In the genomic region with DNA sequence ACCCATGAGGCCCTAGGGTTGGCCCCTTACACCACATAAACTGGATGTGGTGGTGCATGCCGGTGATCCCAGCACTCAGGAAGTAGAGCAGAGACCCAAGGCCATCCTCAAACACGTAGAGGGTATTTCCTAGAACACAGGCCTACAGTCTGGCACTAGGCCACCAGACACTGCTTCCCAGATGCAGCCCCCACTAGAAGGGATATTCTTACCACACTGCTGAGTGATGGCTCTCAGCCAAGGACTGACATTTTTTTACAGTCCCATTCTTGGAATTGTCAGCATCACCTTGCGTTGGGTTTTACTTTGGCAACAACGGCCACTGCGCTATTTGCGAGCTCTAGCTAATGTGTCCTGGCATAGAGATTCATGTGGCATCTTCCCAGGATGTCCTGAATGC, we compare ENCODE assay signal across 21 mouse cellular contexts. TPM values are rescaled to one million over a fixed set of nuclear protein-coding genes. Genes with fewer than 3 reads are reported as not detected.
DNase-seq lines count a peak whose midpoint lies in the region; ATAC-seq lines count a peak whose summit lies in the region.
"Had no signal": no experiment of that assay in that cellular context is flagged by ENCODE, and none has a peak within 500 bp of the region (broad histone marks: within the 10 kb centered on the region; RNA-seq: fewer than 3 reads in every experiment).

No protein-coding gene starts in this region.

- H3K4me3 ChIP-seq in forebrain, embryonic 14.5 days (ENCODE audit: low read depth, low read length), result no peak overlapping the region
- no peak overlapping the region for H3K4me3 ChIP-seq in forebrain, embryonic 13.5 days
- H3K4me3 ChIP-seq in hindbrain, embryonic 15.5 days, result no peak overlapping the region
- no peak overlapping the region for H3K4me3 ChIP-seq in hindbrain, embryonic 11.5 days (ENCODE audit: low read depth, low read length)
- H3K4me3 ChIP-seq in lung, embryonic 16.5 days (ENCODE audit: low read length), result no peak overlapping the region
- H3K4me3 ChIP-seq in neural tube, embryonic 14.5 days (ENCODE audit: low read depth, low read length), result no peak overlapping the region
- H3K4me3 ChIP-seq: embryonic facial prominence, embryonic 12.5 days; heart, embryonic 12.5 days; megakaryocyte, embryonic 14.5 days had no signal

- WGBS in forebrain, embryonic 14.5 days, result 63% methylated on average over 6 of the region's 6 CpGs
- WGBS in forebrain, embryonic 13.5 days, result 68% methylated on average over 6 of the region's 6 CpGs
- WGBS in hindbrain, embryonic 15.5 days, result 60% methylated on average over 6 of the region's 6 CpGs
- 94% methylated on average over 6 of the region's 6 CpGs for WGBS in hindbrain, embryonic 11.5 days
- WGBS in lung, embryonic 16.5 days, result 51% methylated on average over 6 of the region's 6 CpGs
- WGBS in neural tube, embryonic 14.5 days, result 63% methylated on average over 6 of the region's 6 CpGs

- H3K9me3 ChIP-seq in forebrain, embryonic 14.5 days (replicated peaks; ENCODE audit: control insufficient read depth, low read length), result no peaks in the 10 kb centered on the region
- no peaks in the 10 kb centered on the region for H3K9me3 ChIP-seq in forebrain, embryonic 13.5 days (replicated peaks)
- no peaks in the 10 kb centered on the region for H3K9me3 ChIP-seq in hindbrain, embryonic 15.5 days
- H3K9me3 ChIP-seq in hindbrain, embryonic 11.5 days (ENCODE audit: control insufficient read depth, low read length), result no peaks in the 10 kb centered on the region
- no peaks in the 10 kb centered on the region for H3K9me3 ChIP-seq in lung, embryonic 16.5 days (ENCODE audit: control insufficient read depth, low read length)
- no peaks in the 10 kb centered on the region for H3K9me3 ChIP-seq in neural tube, embryonic 14.5 days (ENCODE audit: control insufficient read depth, low read length)
- H3K9me3 ChIP-seq: embryonic facial prominence, embryonic 12.5 days; heart, embryonic 12.5 days had no signal

- ATAC-seq in forebrain, embryonic 14.5 days, result peak; percentile 32; the same call in 1 of the 2 replicates
- no peak for ATAC-seq in forebrain, embryonic 13.5 days
- peak; percentile 30; the same call in 1 of the 2 replicates for ATAC-seq in hindbrain, embryonic 15.5 days (ENCODE audit: low FRiP score, low read depth)
- ATAC-seq in hindbrain, embryonic 11.5 days (ENCODE audit: low FRiP score), result no peak
- ATAC-seq in lung, embryonic 16.5 days (ENCODE audit: low read depth), result peak; percentile 52
- peak; percentile 41; the same call in 1 of the 2 replicates for ATAC-seq in neural tube, embryonic 14.5 days (ENCODE audit: low read depth)

- no peaks in the 10 kb centered on the region for H3K36me3 ChIP-seq in forebrain, embryonic 14.5 days (ENCODE audit: control insufficient read depth, insufficient read depth, low read length)
- no peaks in the 10 kb centered on the region for H3K36me3 ChIP-seq in forebrain, embryonic 13.5 days (ENCODE audit: poor library complexity, severe bottlenecking)
- no peaks in the 10 kb centered on the region for H3K36me3 ChIP-seq in hindbrain, embryonic 15.5 days
- no peaks in the 10 kb centered on the region for H3K36me3 ChIP-seq in hindbrain, embryonic 11.5 days (ENCODE audit: control insufficient read depth, insufficient read depth, low read length)
- H3K36me3 ChIP-seq in lung, embryonic 16.5 days (ENCODE audit: control insufficient read depth, insufficient read depth, low read length), result no peaks in the 10 kb centered on the region
- H3K36me3 ChIP-seq in neural tube, embryonic 14.5 days (ENCODE audit: control insufficient read depth, insufficient read depth, low read length), result no peaks in the 10 kb centered on the region
- H3K36me3 ChIP-seq: embryonic facial prominence, embryonic 12.5 days; heart, embryonic 12.5 days had no signal

- H3K4me1 ChIP-seq in forebrain, embryonic 14.5 days (ENCODE audit: control insufficient read depth, insufficient read depth, low read length), result no peaks in the 10 kb centered on the region
- peaks cover 17% of the 10 kb centered on the region for H3K4me1 ChIP-seq in forebrain, embryonic 13.5 days
- H3K4me1 ChIP-seq in hindbrain, embryonic 15.5 days (replicated peaks), result peaks cover 11% of the 10 kb centered on the region
- H3K4me1 ChIP-seq in hindbrain, embryonic 11.5 days (replicated peaks; ENCODE audit: control insufficient read depth, insufficient read depth, low read length), result no peaks in the 10 kb centered on the region
- no peaks in the 10 kb centered on the region; the same call in 1 of the 2 replicates for H3K4me1 ChIP-seq in lung, embryonic 16.5 days (replicated peaks; ENCODE audit: control insufficient read depth, insufficient read depth, low read length)
- no peaks in the 10 kb centered on the region; the same call in 1 of the 2 replicates for H3K4me1 ChIP-seq in neural tube, embryonic 14.5 days (ENCODE audit: control insufficient read depth, insufficient read depth, low read length)
- H3K4me1 ChIP-seq: embryonic facial prominence, embryonic 12.5 days; megakaryocyte, embryonic 14.5 days had no signal

- no peak overlapping the region for H3K4me2 ChIP-seq in forebrain, embryonic 14.5 days (ENCODE audit: low read length)
- no peak overlapping the region for H3K4me2 ChIP-seq in forebrain, embryonic 13.5 days
- H3K4me2 ChIP-seq in hindbrain, embryonic 15.5 days, result no peak overlapping the region
- H3K4me2 ChIP-seq in hindbrain, embryonic 11.5 days (replicated peaks; ENCODE audit: low read depth, low read length), result no peak overlapping the region
- no peak overlapping the region for H3K4me2 ChIP-seq in lung, embryonic 16.5 days (ENCODE audit: low read depth, low read length)
- no peak overlapping the region for H3K4me2 ChIP-seq in neural tube, embryonic 14.5 days (ENCODE audit: low read depth, low read length)
- H3K4me2 ChIP-seq: embryonic facial prominence, embryonic 12.5 days; heart, embryonic 12.5 days; liver, embryonic 11.5 days had no signal

- no peak overlapping the region for H3K9ac ChIP-seq in forebrain, embryonic 14.5 days (ENCODE audit: low read length)
- H3K9ac ChIP-seq in forebrain, embryonic 13.5 days, result no peak overlapping the region
- H3K9ac ChIP-seq in hindbrain, embryonic 15.5 days, result no peak overlapping the region
- H3K9ac ChIP-seq in hindbrain, embryonic 11.5 days (ENCODE audit: low read depth, low read length), result no peak overlapping the region
- H3K9ac ChIP-seq in lung, embryonic 16.5 days (ENCODE audit: low read length), result no peak overlapping the region
- no peak overlapping the region for H3K9ac ChIP-seq in neural tube, embryonic 14.5 days (replicated peaks; ENCODE audit: low read depth, low read length)
- H3K9ac ChIP-seq: embryonic facial prominence, embryonic 12.5 days; heart, embryonic 12.5 days had no signal

- DNase-seq in forebrain, embryonic 14.5 days (ENCODE audit: low spot score), result peak; percentile 31
- no peak for DNase-seq in hindbrain, embryonic 11.5 days (ENCODE audit: low spot score)
- no peak for DNase-seq in lung, postnatal 25 days (ENCODE audit: low spot score)
- DNase-seq: adrenal gland, adult 2 months; cerebellum, adult 11 months; gastrocnemius, postnatal 14 days; kidney, adult 9 months; kidney, postnatal 36 days; lung, adult 2 months; thymus, postnatal 4 days had no signal

- H3K27ac ChIP-seq in forebrain, embryonic 14.5 days (ENCODE audit: low read depth, low read length), result no peak overlapping the region
- H3K27ac ChIP-seq in forebrain, embryonic 13.5 days, result no peak overlapping the region
- no peak overlapping the region for H3K27ac ChIP-seq in hindbrain, embryonic 15.5 days (replicated peaks)
- H3K27ac ChIP-seq in hindbrain, embryonic 11.5 days (ENCODE audit: low read depth, low read length), result no peak overlapping the region
- no peak overlapping the region for H3K27ac ChIP-seq in lung, embryonic 16.5 days (ENCODE audit: low read length)
- 0 out of 2 replicates have a peak overlapping the region, but pooled peaks have one; percentile 28 for H3K27ac ChIP-seq in neural tube, embryonic 14.5 days (ENCODE audit: low read depth, low read length)
- H3K27ac ChIP-seq: embryonic facial prominence, embryonic 12.5 days had no signal

- H3K27me3 ChIP-seq in forebrain, embryonic 14.5 days (replicated peaks; ENCODE audit: control insufficient read depth, insufficient read depth, low read length), result no peaks in the 10 kb centered on the region
- H3K27me3 ChIP-seq in forebrain, embryonic 13.5 days, result no peaks in the 10 kb centered on the region
- no peaks in the 10 kb centered on the region for H3K27me3 ChIP-seq in hindbrain, embryonic 15.5 days
- H3K27me3 ChIP-seq in hindbrain, embryonic 11.5 days (ENCODE audit: control insufficient read depth, insufficient read depth, low read length), result no peaks in the 10 kb centered on the region
- H3K27me3 ChIP-seq in lung, embryonic 16.5 days (ENCODE audit: control insufficient read depth, insufficient read depth, low read depth, low read length), result no peaks in the 10 kb centered on the region
- no peaks in the 10 kb centered on the region for H3K27me3 ChIP-seq in neural tube, embryonic 14.5 days (ENCODE audit: control insufficient read depth, insufficient read depth, low read length)
- H3K27me3 ChIP-seq: embryonic facial prominence, embryonic 12.5 days had no signal

RNA-seq across cellular contexts. Expression of a gene that starts 18.9 kb away (rescaled TPM):
- not detected in 2 replicates for polyA plus RNA-seq in forebrain, embryonic 14.5 days (2014; fragmentation: Nextera tagmentation; extraction: Ambion mirVana)
- not detected in 2 replicates for polyA plus RNA-seq in forebrain, embryonic 13.5 days (2015; fragmentation: Nextera tagmentation; extraction: Ambion mirVana)
- 0.25 TPM in 1 of 2 replicates, not detected in the other for polyA plus RNA-seq in hindbrain, embryonic 15.5 days (2015; fragmentation: Nextera tagmentation; extraction: Ambion mirVana)
- polyA plus RNA-seq in hindbrain, embryonic 11.5 days (2014; fragmentation: Nextera tagmentation; extraction: Ambion mirVana), result not detected in 2 replicates
- not detected in 2 replicates for polyA plus RNA-seq in lung, embryonic 16.5 days (2015; fragmentation: Nextera tagmentation; extraction: Ambion mirVana)
- polyA plus RNA-seq in neural tube, embryonic 14.5 days (2014; fragmentation: Nextera tagmentation; extraction: Ambion mirVana), result not detected in 2 replicates
- polyA plus RNA-seq: adrenal gland, adult 2 months; embryonic facial prominence, embryonic 12.5 days; heart, embryonic 12.5 days; liver, embryonic 11.5 days; lung, adult 2 months; midbrain, postnatal 0 days; neural tube, embryonic 11.5 days; small intestine, adult 2 months had no signal

Comparison
In these comparisons a context has a peak if more than half of its experiments do, and no peak if none do; other contexts are left out.
1. ATAC-seq: peak in forebrain, embryonic 14.5 days (single experiment), hindbrain, embryonic 15.5 days (single experiment), lung, embryonic 16.5 days (single experiment) and neural tube, embryonic 14.5 days (single experiment); none in forebrain, embryonic 13.5 days (single experiment) and hindbrain, embryonic 11.5 days (single experiment).